Mouse (Mus musculus): ENCODE data around the gene Fbxw11.
"Not testable (repeated sequence)": the region's sequence is repeated elsewhere in the genome, so short reads cannot be mapped to it uniquely, and the experiment has no call there.

Gene Fbxw11

DNA sequence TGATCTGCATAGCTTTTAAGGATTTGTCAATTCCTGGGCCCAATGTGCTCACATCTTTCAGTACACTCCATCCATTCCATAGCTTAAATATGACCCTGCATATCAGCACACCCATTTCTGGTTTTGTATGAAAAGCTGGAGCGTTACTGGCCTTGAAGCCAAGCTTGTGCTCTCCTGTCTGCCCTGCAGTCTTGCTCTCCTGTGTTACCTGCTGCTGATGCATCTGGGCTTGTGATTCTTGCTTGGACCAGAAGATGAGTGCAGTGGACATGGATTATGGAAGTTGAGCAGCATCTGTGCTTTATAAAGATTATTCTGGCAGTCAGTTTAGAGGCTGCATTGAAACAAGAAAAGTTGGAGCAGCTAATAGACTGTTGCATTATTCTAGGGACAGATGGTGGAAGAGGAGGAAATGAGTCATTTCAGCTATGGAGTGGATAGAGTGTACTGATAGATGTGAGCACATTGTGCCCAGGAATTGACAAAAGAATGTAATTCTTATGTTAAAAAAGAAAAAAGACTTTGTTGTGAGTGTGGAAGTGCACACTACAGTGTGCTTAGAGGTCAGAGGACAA, 19.6 kb downstream of the Fbxw11 start:
- no peak for ATAC-seq (ENCODE audit: insufficient number of reproducible peaks, low FRiP score, low TSS enrichment)

DNA sequence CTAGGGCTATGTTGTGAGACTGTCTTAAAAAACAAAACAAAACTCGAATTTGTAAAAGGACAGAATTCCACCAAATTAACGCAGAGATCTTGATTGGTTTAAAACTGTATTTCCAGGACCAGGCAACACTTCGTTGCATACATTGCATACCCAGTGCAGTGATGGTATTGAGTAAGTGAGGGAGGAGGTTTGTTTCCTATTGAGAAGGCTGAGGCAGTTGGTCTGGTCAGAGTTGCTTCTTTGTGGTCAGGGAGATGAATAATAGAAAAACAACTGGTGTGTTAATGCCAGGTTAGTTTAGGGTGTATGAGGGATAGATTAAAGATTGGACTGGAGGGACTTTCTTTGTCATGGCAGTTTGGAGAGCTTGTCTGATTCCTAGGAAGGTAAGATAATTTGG, 23.1 kb downstream of the Fbxw11 start:
- ATAC-seq (ENCODE audit: insufficient number of reproducible peaks, low FRiP score, low TSS enrichment), result no peak

DNA sequence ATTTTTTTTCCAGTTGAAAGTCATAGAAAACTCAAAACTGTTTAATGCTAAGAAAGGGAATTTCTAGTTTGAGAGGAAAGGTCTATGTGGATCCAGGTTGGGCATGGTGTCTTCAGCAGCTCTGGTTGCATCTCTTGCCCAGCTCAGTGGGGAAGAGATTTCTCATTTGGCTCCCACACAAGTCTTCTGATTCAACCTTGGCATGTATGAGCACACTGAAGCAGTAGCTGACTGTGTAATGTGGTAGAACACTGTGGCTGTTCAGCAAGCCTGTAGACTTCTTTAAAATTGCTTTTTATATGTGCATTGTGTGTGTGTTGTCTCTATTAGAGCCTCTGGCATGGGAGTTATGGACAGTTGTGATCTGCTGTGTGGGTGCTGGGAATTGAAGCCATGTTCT, 24.5 kb downstream of the Fbxw11 start:
- ATAC-seq (ENCODE audit: insufficient number of reproducible peaks, low FRiP score, low TSS enrichment), result peak; percentile 88

DNA sequence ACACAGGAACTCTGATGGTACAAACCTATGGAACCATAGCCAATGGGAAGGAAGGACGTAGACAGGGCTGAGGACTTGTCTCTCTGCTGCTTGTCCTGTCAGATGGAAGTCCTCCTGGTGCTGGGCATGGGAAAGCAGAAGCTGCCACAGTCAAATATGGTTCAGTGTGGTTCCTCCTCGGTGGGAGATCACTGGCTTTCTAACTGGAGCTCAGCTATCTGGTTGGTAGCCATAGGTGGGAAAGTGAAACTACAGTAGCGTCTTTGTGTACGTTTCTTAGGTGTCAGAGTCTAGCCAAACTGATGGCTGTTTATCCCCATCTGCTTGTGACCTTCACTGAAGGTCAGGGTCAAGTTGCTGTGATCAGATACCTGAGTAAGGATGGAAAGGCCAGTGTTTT, 29.0 kb downstream of the Fbxw11 start:
- ATAC-seq (ENCODE audit: insufficient number of reproducible peaks, low FRiP score, low TSS enrichment), result no peak

DNA sequence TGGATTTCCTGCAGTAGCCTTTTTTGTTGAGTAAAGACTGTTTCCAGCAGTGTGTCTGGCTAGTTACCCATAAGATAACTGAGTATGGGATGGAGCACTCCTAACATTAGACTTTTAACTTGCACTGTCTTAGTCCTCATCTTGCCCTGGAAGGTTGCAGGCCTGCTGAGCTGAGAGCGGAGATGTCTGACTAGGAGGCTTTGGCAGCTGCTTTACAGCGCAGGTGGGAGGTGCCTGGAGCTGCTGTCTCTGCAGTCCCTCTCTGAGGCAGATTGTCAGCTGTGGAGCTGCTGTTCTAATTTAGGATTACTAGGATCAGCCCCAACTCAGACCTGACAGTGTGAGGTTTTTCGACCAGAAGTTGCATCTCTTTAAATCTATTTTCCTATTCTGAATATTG, 34.3 kb downstream of the Fbxw11 start:
- ATAC-seq (ENCODE audit: insufficient number of reproducible peaks, low FRiP score, low TSS enrichment), result no peak

DNA sequence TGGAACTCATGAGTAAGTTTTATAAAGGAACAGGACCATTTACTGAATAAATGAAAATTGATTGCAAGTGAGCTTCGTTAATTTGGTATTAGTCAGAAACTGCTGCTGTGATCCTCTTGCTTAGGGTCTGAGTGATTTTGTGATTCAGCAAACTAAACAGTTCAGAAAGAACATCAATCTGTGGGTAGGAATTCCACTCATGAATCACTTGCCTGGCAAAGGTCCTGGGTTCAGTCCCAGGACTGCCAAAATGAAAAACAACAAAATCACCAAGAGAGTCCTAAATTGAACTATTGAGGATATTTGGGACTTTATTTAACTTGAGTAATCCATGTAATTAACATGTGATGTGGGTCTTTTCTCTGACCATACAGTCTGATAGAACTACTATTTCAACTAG, 35.3 kb downstream of the Fbxw11 start:
- no peak for ATAC-seq (ENCODE audit: insufficient number of reproducible peaks, low FRiP score, low TSS enrichment)

DNA sequence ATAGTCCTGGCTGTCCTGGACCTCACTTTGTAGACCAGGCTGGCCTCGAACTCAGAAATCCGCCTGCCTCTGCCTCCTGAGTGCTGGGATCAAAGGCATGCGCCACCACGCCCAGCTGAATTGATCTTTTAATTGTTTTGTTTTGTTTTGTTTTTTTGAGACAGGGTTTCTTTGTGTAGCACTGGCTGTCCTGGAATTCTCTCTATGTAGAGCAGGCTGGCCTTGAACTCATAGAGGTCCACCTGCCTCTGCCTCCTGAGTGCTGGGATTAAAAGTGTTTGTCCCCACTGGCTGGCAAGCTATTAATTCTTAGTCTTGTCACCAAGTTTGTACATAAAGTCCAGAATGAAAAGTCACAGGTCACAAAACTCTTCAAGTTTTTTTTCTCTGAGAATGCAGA, 36.6 kb downstream of the Fbxw11 start:
- not testable (repeated sequence) for ATAC-seq (ENCODE audit: insufficient number of reproducible peaks, low FRiP score, low TSS enrichment)

DNA sequence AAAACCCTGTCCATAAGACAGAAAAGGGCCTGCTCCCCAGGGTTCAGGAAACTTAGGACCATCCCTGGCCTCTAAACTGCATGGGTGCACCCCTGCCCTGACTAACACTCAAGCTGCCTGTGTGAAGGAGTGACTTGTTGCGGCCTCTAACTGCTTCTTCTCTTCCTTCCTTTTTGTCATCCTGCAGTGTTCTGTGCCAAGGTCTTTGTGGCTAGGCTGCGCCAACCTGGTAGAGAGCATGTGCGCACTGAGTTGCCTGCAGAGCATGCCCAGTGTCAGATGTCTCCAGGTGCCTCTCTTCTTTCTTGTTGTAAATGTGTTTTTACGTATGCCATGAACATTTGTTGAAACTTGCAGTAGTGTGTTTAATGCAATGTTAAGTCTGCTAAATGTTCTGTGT, 37.5 kb downstream of the Fbxw11 start:
- ATAC-seq (ENCODE audit: insufficient number of reproducible peaks, low FRiP score, low TSS enrichment), result peak; percentile 66

DNA sequence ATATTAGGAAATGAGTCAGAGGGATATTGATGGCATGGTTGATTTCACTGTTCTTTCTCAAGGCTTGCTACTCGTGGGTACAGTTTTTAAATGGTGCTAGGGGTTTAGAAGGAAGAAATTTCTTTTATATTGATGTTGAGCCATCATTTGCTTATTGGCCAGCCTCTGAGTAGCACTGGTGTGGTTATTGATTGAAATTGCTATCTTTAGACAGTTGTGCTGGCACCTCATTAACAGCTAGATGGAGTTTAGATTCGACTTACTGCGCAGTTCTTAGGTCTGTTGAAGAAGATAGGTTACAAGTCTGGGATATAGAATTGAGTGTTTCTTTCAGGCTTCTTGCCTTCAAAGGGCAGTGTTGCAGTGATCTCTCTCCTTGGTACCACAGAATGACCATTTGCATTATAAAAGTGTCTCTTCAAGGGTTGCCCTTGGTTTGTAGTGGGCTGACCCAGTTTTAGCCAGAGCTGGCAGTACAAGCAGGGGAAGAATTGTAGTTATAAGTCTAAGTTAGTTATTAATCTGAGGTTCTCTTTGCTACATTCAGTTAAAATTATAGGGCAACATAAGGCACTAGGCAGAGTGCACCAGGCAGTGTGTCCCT, 38.8 kb downstream of the Fbxw11 start:
- ATAC-seq (ENCODE audit: insufficient number of reproducible peaks, low FRiP score, low TSS enrichment), result no peak

DNA sequence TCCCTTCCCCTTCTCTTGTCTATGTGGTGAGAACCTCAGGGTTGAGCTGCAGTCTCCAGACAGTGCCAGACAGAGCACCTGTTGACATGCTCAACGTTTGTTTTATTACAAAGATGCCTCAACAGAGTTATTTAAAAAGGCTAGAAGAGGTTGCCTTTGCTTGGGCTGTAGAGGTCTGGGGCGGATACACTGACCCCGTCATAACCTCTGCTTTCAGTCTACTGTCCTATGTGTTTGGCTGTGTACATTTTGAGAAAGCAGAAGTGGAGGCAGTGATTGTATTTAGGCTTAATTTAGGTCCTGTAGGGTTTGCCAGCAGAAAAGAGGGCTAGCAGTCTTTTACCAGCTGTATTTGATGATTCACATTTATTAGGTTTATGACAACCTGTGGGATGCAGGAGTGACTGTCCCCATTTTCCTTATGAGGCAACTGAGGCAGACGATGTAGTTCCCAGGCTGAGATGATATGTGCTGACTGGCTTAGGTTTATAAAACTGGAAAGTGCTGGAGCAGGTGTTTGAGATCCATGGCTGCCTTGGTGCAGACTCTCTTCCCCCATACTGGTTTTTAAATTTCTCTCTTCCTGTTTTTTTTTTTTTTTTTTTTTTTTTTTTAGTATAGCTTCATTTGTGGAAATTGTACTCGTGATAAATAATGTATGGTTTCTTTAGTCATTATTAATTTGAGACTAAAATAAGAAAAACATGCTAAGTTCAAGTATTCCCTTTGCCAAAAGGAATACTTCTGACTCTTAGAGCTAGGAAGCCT, 40.0 kb downstream of the Fbxw11 start:
- ATAC-seq (ENCODE audit: insufficient number of reproducible peaks, low FRiP score, low TSS enrichment), result no peak

DNA sequence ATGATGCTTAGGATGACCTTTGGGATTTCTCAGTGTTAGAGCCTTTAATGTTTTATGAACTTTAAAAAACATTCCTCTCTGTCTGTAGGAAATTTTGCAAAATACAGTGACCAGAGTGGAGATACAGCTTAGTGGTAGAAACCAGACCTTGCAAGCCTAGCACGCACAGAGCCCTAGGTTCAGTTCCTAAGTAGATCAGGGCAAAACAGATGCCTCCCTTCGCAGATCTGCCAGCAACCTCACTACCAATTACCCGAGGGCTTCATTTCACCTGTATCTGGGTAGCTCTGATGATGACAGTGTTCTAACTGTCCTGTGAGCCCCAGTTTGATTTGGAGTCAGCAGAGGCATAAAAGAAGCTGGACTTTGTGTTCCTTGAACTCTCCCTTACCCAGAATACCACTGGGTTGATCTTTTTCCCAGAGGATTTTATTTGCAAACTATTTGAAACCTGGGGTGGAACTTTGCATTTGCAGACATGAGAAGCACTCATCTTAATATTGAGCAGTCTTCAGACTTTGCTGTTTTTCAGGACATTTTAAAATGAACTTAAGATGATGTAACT, 42.2 kb downstream of the Fbxw11 start:
- peak; percentile 52; the same call in 1 of the 2 replicates for ATAC-seq (ENCODE audit: insufficient number of reproducible peaks, low FRiP score, low TSS enrichment)

DNA sequence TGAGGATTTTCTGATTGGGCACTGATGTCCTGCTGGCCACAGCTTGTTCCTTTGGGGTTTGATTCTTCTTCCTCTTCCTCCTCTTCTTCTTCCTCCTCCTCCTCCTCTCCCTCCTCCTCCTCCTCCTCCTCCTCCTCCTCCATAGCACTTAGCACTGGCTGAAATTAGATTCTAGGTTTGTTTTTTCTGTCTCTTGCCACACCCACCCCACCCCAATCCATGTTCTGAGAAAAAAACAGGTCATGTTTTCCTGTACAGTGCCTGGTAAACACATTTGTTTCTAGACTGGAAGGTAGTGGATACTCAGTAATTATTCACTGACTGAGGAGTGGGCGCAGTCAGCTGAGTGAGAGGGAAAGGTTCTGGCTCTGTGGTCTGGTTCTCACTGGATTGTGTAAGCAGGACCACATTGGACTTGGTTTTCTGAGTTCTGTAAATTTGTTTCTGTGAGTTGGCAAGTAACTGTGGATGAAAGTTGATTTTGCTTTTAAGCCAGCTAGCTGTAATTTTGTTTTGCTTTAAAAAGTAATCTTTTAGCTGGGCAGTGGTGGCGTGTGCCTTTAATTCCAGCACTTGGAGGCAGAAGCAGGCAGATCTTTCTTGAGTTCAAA, 45.8 kb downstream of the Fbxw11 start:
- ATAC-seq (ENCODE audit: insufficient number of reproducible peaks, low FRiP score, low TSS enrichment), result no peak

DNA sequence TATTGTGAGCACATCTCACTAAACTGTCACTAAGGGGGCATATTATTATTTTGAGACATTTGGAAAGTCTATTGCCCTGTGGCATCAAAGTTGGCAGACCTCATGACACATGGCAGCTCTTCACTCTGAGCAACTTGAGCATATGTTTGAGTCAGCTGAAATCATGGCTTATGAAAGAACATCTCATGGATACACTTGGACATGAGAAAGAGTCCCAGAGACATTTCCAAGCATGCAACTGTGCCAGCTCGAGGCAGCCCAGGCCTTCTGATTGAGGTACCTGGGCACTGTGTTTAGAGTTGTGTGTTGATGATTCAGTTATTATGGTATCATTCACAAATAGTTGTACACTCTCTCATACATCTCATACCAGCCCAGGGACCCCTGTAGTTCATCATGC, 47.0 kb downstream of the Fbxw11 start:
- no peak for ATAC-seq (ENCODE audit: insufficient number of reproducible peaks, low FRiP score, low TSS enrichment)

DNA sequence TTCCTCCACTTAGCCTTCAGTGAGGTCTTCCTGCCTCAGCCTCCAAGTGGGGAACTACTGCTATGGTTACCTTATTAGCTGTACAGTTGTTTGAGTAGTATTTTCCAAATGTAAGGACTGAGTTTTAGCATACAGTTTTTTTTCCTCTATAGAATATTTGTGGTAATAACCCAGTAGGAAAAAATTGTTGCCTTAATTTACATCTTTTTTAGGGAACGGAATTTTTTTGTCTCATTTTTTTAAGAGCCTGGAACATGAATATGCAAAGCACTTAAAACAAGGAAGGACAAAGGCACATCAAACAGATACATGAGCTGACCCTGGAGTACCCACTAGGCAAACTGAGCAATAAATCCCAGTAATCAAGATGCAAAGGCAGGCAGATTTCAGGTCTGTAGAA, 50.3 kb downstream of the Fbxw11 start:
- no peak for ATAC-seq (ENCODE audit: insufficient number of reproducible peaks, low FRiP score, low TSS enrichment)

DNA sequence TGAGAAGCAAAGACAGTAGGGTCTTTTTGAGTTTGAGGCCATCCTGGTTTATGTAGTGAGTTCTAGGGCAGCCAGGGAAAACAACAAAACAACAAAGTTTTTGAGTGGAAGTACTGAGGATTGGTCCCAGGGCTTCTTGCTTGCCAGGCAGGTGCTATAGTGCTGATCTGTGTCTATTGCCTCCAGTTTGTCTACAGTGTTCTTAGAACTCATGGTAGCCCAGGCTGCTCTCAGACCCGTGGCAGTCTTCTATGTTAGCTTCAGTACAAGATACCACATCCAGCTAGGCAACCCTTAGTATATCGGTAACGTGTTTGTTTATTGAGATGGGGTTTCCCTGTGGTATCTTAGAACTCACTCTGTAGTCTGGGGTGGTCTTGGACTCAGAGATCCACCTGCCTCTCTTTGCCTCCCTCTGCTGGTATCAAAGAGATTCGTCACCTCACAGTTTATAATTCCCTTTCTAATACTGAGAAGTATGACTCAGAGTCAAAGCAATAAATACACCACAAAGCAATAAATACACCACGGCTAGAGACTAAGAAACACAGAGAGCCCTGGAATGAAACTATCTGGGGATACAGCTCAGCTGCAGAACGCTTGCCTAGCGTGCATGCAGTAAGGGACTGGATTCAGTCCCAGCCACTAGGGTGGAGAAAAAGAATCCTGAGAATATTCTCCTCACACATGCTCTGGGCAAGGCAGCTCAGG, 51.1 kb downstream of the Fbxw11 start:
- no peak for ATAC-seq (ENCODE audit: insufficient number of reproducible peaks, low FRiP score, low TSS enrichment)

DNA sequence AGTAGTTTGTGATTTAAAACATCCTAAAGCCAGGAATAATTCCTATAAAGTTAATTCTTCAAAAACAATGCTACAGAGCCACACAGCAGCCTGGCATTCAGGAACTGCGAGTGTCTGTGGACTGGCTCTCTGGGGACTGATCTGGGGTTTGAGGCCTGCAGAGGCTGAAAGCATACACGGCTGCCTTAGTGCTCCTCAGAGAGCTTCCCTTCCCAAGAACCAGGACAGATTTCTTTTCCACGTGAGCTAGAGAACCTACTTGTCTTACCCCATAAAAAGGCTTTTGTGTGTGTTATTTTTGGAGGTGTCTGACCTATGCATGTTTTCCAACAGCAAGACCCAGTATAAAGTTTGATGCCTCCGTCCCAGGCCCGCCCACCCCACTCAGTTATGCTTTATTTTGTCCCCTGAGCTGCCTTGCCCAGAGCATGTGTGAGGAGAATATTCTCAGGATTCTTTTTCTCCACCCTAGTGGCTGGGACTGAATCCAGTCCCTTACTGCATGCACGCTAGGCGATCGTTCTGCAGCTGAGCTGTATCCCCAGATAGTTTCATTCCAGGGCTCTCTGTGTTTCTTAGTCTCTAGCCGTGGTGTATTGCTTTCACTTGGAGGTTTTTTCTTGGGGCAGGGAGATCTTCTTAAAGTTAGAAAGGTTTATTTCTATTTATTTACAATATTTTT, 51.9 kb downstream of the Fbxw11 start:
- not testable (repeated sequence) for ATAC-seq (ENCODE audit: insufficient number of reproducible peaks, low FRiP score, low TSS enrichment)

DNA sequence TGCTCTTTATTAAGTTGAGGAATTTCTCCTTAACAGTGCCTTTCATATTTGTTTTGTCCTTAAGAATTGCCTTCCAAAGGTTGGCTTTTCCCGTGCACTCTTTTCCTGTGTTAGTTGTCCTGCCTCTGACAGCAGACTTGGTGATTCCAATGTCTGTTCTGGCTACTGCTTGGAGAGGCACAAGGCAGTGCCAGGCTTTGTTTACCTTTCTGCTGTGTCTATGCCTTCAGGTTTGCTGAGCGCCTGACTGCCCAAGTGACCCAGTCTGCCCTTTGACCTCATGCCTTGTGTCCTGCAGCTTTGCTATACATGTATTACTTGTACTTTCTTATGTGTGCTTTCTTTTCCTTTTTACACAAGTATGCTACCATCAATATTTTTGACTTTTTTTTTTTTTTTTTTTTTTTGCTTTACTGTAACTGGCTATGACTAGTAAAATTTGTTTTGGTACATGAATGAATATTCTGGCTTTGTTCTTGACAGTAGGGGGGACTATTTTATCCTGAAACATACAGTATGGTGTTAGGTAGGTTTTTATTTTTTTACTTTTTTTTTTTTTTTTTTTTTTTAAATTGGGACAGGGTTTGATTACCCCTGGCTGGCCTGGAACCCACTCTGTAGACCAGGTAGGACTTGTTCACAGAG, 54.0 kb downstream of the Fbxw11 start:
- no peak for ATAC-seq (ENCODE audit: insufficient number of reproducible peaks, low FRiP score, low TSS enrichment)

DNA sequence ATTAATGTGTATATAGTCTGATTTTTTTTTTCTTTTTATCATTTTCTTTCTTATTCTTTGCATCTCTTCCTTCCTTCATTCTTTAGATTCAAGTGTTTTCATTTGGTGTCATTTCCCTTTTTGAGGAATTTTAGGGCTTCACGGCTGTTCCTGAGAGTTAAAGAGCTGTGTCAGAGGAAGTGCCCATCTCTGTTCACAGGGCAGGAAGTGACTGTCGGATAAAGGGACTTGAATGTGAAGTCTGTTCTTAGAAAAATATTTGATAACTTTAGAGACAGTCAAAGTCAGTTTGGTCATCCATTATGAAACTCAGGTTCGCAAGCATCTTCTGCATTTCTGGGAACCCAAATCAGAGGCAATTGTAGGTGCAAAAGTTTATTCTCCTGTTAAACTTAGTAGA, 55.2 kb downstream of the Fbxw11 start:
- ATAC-seq (ENCODE audit: insufficient number of reproducible peaks, low FRiP score, low TSS enrichment), result no peak

DNA sequence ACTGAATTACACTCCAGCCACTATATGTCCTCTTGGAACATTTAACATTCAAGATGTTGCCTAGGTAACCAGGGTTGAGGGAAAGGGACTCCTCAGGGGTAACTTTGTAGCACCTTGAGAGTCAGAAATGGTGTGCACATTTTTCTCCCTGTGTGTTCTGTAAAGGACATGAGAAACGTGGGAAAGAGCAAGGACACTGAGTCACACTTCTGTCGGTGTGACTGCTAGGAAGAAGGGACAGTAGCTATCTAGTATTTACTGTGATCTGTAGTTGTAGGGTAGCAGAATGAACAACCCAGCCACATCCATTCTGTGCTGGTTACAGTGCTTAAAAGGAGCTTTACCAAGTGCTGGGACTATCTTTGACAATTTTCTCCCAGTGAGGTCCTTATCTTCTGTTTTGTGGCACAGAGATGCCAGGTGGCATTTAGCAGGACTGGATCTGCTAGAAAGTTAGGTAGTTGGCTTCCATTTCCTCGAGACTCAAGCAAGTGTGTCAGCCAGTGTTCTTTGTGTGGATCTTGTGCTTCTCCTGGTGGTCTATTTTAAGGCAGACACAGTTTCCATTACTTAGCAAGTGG, 57.5 kb downstream of the Fbxw11 start:
- no peak for ATAC-seq (ENCODE audit: insufficient number of reproducible peaks, low FRiP score, low TSS enrichment)

Measured in cerebellum, adult (tissue).